Mouse (Mus musculus): ENCODE results near the gene Utp20. TPM values are rescaled to one million over a fixed set of nuclear protein-coding genes. Genes with fewer than 3 reads are reported as not detected.
"Not testable (repeated sequence)": the region's sequence is repeated elsewhere in the genome, so short reads cannot be mapped to it uniquely, and the experiment has no call there.

Gene Utp20
- 12.1 and 14.2 TPM in 2 replicates for polyA plus RNA-seq (2015; fragmentation: Nextera tagmentation; extraction: Ambion mirVana)

DNA sequence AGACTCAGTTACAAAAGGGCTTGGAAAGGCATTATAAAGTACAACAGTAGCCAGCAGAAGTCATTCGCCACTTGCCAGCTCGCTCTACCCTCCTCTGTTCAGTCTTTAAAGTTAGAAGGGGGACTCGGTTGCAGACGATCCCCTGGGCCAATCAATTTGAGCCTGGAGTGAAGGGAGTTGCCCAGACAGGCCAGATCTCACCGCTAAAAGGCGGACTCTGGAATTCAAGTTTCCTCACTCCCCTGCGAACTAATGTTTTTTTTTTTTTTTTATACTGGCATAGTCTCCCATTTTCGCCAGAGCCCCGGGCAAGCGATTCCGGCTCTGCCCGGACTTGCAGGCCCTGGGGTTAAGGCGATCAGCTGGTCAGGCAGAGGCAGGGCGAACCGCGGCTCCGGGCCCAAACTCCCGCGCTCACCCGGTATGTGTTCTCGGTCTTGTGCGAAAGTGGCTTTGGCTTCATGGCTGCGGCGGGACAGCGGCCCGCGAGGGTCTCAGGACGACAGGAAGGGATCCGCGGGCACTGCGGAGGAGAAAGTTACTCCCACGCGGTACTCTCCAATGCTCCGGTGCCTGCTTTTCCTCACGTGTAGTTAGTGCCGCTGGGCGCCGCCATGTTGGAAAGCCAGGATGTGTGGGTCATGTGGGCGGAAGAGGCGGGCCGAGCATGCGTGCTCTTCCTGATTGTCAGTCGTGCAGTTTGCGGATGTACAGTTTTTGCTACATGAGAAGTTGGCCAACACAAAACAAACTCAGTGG, at the start of gene Utp20:
Gene Utp20, minus strand, starts transcription at position 617 of the 759 bp plus-strand sequence.
- peaks cover 29% of the 10 kb centered on the region for H3K36me3 ChIP-seq (ENCODE audit: poor library complexity, severe bottlenecking)
- ATAC-seq = peak; percentile 100
- H3K4me2 ChIP-seq = peak within 1 kb of the TSS; percentile 68
- peaks cover 10% of the 10 kb centered on the region for H3K4me1 ChIP-seq
- H3K9me3 ChIP-seq (replicated peaks) = no peaks in the 10 kb centered on the region
- H3K27ac ChIP-seq = no peak within 1 kb of the TSS
- no peaks in the 10 kb centered on the region for H3K27me3 ChIP-seq
- H3K9ac ChIP-seq = peak within 1 kb of the TSS; percentile 65
- H3K4me3 ChIP-seq = peak within 1 kb of the TSS; percentile 90
- under 1% methylated on average over 43 of the region's 44 CpGs for WGBS

DNA sequence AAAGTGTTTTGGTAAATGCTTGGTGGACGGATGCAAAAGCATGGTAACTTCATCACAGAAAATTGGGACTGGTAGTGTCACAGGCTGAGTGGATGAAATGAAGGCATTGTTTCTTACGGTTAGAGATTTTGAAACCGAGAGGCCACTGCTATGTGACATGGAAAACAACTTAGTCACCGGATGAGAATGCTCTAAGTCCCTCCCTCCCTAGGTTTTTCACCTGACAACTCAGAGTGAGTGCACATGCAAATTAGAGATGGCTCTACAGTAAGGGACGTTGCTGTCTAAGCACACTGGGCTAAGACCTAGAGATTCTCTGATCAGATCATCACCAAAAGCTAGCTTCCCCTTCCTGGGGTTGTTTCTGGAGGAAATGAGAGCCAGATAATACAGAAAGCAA, 48.3 kb upstream of the Utp20 start:
- Histone ChIP-seq H3K4me2 (no peak overlapping the region), H3K36me3 (ENCODE audit: poor library complexity, severe bottlenecking) (no peaks in the 10 kb centered on the region), H3K4me3 (no peak overlapping the region), H3K4me1 (no peaks in the 10 kb centered on the region), H3K27ac (no peak overlapping the region), H3K27me3 (no peaks in the 10 kb centered on the region), H3K9ac (no peak overlapping the region), H3K9me3 (replicated peaks) (no peaks in the 10 kb centered on the region)
- WGBS = 69% methylated on average over 5 of the region's 5 CpGs
- ATAC-seq = no peak

DNA sequence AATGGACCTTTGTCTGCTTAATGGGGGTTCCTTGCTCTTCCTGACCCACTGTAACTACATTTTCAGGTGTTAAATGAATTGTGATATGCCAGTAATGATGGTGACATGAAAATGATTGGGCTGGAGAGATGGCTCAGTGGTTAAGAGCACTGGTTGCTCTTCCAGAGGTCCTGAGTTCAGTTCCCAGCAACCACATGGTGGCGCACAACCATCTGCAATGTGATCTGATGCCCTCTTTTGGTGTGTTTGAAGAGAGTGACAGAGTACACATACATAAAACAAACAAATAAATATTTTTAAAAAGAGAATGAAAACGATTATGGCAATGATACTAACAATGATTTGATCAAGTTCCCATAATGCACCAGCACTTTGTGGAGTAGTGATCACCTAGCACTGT, 39.4 kb upstream of the Utp20 start:
- H3K27me3 ChIP-seq = no peaks in the 10 kb centered on the region
- H3K27ac ChIP-seq = no peak overlapping the region
- WGBS = 63% methylated on average over 2 of the region's 2 CpGs
- no peak overlapping the region for H3K4me2 ChIP-seq
- H3K4me1 ChIP-seq = no peaks in the 10 kb centered on the region
- H3K4me3 ChIP-seq = no peak overlapping the region
- no peak for ATAC-seq
- H3K9ac ChIP-seq = no peak overlapping the region
- no peaks in the 10 kb centered on the region for H3K36me3 ChIP-seq (ENCODE audit: poor library complexity, severe bottlenecking)
- H3K9me3 ChIP-seq (replicated peaks) = no peaks in the 10 kb centered on the region

DNA sequence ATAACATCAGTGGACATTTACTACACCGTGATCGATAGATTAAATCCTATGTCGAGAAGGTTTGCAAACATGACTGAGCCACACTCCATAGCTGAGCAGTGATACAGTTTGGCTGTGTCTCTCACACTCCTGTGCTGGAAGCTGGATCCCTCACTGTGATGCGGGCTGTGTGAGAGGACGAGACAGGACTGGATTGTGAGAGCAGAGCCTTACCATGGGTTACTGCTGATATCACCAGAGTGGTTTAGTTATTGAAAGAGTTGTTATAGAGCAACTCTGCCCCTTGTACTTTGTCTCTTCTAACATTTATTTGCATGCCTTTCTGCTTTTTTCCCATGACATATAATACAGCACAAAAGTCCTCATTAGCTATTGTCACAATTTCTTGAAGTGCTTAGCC, 35.7 kb upstream of the Utp20 start:
- Histone ChIP-seq H3K9ac (no peak overlapping the region), H3K4me3 (no peak overlapping the region), H3K36me3 (ENCODE audit: poor library complexity, severe bottlenecking) (no peaks in the 10 kb centered on the region), H3K4me2 (no peak overlapping the region), H3K27ac (no peak overlapping the region), H3K9me3 (replicated peaks) (no peaks in the 10 kb centered on the region), H3K4me1 (no peaks in the 10 kb centered on the region), H3K27me3 (no peaks in the 10 kb centered on the region)
- ATAC-seq = no peak
- 94% methylated on average over 5 of the region's 5 CpGs for WGBS

DNA sequence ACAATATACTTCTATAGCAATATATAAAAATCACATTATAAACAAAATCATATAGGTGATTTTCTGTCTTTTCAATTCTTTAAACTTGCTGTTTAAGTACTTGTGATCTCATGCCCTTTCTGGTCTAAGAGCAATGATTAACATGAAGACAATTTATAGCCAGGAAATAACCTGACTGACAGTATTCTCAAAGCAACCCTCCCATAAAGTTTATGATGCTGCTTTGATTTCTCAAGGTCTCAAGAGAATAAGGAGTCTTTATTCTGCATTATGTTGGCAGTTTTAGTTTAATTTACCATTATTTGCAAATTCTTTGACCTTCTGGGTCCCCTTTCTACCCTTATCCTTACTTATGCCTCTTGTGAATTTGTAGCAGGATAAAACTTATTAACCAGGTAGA, 34.8 kb upstream of the Utp20 start:
- no peaks in the 10 kb centered on the region for H3K9me3 ChIP-seq (replicated peaks)
- no peak overlapping the region for H3K27ac ChIP-seq
- H3K4me1 ChIP-seq = no peaks in the 10 kb centered on the region
- no peaks in the 10 kb centered on the region for H3K36me3 ChIP-seq (ENCODE audit: poor library complexity, severe bottlenecking)
- no peaks in the 10 kb centered on the region for H3K27me3 ChIP-seq
- no peak overlapping the region for H3K9ac ChIP-seq
- no peak for ATAC-seq
- H3K4me2 ChIP-seq = no peak overlapping the region
- H3K4me3 ChIP-seq = no peak overlapping the region

DNA sequence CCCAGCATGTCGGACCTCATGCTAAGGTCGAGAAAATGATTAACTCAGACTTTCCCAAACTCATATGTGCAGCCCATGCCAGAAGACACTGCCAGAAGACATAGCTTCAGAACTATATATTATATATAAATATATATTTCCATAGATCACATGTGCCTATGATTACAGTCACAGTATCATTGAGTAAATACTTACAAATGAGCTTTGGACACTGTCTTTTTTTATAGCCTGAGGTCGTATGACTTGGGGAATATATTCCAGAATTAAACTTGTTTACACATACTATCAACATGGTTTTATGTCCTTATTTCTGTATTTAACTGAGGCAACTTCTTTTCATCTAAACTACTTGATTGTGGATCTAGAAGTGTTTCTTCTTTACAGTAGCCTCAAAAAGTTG, 34.3 kb upstream of the Utp20 start:
- no peak overlapping the region for H3K4me2 ChIP-seq
- H3K27ac ChIP-seq = no peak overlapping the region
- no peak for ATAC-seq
- whole genome bisulfite sequencing = 85% methylated on average over 3 of the region's 3 CpGs
- no peaks in the 10 kb centered on the region for H3K9me3 ChIP-seq (replicated peaks)
- no peaks in the 10 kb centered on the region for H3K27me3 ChIP-seq
- no peaks in the 10 kb centered on the region for H3K4me1 ChIP-seq
- no peak overlapping the region for H3K9ac ChIP-seq
- no peaks in the 10 kb centered on the region for H3K36me3 ChIP-seq (ENCODE audit: poor library complexity, severe bottlenecking)
- H3K4me3 ChIP-seq = no peak overlapping the region

DNA sequence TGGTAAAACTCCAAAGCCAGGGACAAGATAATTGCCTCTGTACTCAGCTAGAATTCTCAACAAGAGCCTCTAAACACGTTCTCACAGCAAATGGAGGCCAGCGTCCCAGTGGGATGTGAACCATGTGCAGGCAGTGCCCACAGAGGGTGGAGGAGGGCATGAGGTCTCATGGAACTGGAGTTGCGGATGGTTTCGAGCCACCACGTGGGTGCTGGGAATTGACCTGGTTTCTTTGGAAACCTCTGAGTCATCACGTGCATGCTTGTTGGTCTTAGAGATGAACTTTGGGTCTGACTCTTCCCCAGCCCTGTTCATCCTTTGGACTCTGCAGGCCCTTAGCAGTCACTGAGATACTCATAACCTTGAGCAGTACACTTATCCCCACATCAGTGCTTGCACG, 26.7 kb upstream of the Utp20 start:
- no peaks in the 10 kb centered on the region for H3K36me3 ChIP-seq (ENCODE audit: poor library complexity, severe bottlenecking)
- no peak overlapping the region for H3K4me2 ChIP-seq
- H3K9ac ChIP-seq = no peak overlapping the region
- H3K4me3 ChIP-seq = no peak overlapping the region
- ATAC-seq = no peak
- H3K27me3 ChIP-seq = no peaks in the 10 kb centered on the region
- H3K9me3 ChIP-seq (replicated peaks) = no peaks in the 10 kb centered on the region
- no peaks in the 10 kb centered on the region for H3K4me1 ChIP-seq
- no peak overlapping the region for H3K27ac ChIP-seq
- WGBS = 90% methylated on average over 7 of the region's 7 CpGs

DNA sequence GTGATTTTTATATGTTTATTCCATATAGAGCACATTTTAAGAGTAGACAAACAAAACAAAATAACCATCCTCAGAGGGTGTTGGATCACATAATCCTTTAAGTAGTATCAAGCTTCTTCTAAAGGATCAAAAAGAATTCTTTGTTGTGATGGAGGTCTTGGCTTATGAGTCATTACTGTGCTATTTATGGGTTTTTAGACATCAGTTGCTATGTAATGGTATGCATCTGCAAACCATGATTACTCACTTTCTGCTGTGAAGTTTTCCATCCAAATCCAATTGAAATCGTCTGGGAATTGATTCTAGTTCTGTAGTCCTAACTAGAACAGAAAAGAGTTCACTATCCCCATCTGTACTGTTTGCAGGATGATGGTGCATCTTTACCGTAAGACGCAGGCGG, 23.4 kb upstream of the Utp20 start:
- H3K9ac ChIP-seq = no peak overlapping the region

DNA sequence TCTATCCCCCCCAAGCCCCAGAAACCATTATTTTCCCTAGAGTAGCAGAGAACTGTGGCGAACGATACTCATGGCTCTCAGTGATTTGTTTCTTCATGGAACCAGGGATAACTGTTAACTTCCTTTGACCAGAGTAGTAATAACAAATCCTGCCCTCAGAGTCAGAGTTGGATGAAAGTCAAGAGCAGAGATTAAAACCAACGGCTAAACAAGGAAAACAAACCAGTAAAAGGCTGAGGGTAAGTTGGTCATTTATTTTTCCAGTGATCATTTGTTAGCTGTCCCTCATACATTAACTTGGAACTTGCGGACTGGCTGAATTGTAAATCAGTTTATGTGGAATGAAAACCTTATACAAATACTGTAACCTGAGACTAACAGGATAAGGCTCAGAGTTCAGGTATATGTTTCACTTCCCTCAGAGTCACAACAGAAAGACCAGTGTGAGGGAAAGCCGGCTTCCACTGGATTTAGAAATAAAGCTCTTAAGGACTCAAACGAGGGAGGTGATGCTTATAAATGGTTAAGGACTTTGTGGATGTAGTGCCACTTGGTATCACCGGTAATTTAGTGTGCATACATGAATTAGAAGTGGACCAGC, 22.4 kb upstream of the Utp20 start:
- 85% methylated on average over 7 of the region's 7 CpGs for WGBS
- no peak for ATAC-seq
- Histone ChIP-seq H3K27me3 (no peaks in the 10 kb centered on the region), H3K27ac (no peak overlapping the region), H3K36me3 (ENCODE audit: poor library complexity, severe bottlenecking) (no peaks in the 10 kb centered on the region), H3K9me3 (replicated peaks) (no peaks in the 10 kb centered on the region), H3K4me1 (no peaks in the 10 kb centered on the region), H3K4me3 (no peak overlapping the region), H3K4me2 (no peak overlapping the region), H3K9ac (no peak overlapping the region)

More for the DNA sequence above, 23.4 kb upstream of the Utp20 start:
- Histone ChIP-seq H3K36me3 (ENCODE audit: poor library complexity, severe bottlenecking) (no peaks in the 10 kb centered on the region), H3K9me3 (replicated peaks) (no peaks in the 10 kb centered on the region), H3K27me3 (no peaks in the 10 kb centered on the region), H3K4me2 (no peak overlapping the region), H3K27ac (no peak overlapping the region), H3K4me3 (no peak overlapping the region), H3K4me1 (no peaks in the 10 kb centered on the region)
- no peak for ATAC-seq
- WGBS = 89% methylated on average over 4 of the region's 4 CpGs

DNA sequence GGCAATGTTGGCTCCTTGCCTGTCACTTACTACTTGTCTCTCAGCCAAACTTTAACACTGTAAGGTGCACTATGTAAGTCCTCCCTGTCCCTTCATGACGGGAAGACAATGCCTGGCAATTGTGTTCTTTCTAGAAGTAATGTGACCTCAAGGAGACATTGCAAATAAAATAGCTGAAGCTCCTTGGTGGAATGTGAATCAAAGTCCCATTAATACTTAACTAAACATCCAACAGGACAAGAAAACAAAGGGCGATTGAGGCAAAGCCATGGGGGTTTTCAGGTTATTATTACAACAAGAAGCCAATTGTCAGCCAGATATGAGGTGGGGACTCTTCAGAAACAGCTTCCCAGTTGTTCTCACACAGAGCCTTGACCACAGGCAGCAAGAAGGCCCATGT, 7.6 kb upstream of the Utp20 start:
- WGBS = 89% methylated on average over 2 of the region's 2 CpGs
- Histone ChIP-seq H3K36me3 (ENCODE audit: poor library complexity, severe bottlenecking) (no peaks in the 10 kb centered on the region), H3K27me3 (no peaks in the 10 kb centered on the region), H3K4me2 (no peak overlapping the region), H3K4me3 (no peak overlapping the region), H3K27ac (no peak overlapping the region), H3K9me3 (replicated peaks) (no peaks in the 10 kb centered on the region), H3K9ac (no peak overlapping the region), H3K4me1 (no peaks in the 10 kb centered on the region)
- ATAC-seq = no peak

DNA sequence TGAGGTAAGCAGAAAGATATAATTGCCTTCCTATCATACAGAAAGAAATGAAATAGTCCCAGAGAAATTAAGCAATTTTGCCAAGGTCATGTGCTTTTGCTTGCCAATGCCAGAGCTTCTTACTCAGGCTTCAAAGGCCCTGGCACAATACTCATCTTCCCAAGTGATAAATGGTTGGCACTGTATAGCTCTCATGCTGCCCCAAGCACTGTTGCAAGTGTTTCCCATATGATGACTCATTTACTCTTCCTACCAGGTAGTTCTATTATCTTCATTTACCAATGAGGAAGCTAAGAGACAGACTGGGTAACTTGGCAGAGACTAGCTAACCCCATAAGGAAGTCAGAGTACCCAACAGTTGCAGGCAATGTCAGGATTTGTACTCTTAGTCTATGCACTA, 1.8 kb upstream of the Utp20 start:
- Histone ChIP-seq H3K27me3 (no peaks in the 10 kb centered on the region), H3K4me3 (no peak overlapping the region), H3K27ac (no peak overlapping the region), H3K4me1 (peaks cover 10% of the 10 kb centered on the region), H3K9me3 (replicated peaks) (no peaks in the 10 kb centered on the region), H3K36me3 (ENCODE audit: poor library complexity, severe bottlenecking) (peaks cover 16% of the 10 kb centered on the region), H3K9ac (no peak overlapping the region), H3K4me2 (no peak overlapping the region)
- no peak for ATAC-seq

DNA sequence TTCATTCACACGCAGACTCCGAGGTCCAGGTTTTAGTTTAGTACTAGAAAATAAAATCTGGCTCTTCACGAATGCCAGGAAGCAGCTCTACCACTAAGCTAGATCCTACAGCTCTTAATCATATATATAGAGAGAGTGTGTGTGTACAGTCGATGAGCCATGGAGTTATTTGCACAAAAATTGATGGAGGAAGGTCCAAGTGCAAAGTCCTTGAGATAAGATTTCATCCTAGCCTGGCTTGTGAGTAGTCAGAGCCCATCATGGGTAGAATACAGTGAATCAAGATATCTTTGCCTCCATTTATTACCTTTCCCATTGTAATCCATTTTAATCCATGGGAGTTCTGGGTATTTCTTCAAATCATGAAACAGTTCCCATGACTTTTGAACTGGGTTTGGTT, 992 bp upstream of the Utp20 start:
- Histone ChIP-seq H3K27ac (no peak overlapping the region), H3K4me3 (peak overlapping the region; percentile 90), H3K9me3 (replicated peaks) (no peaks in the 10 kb centered on the region), H3K9ac (no peak overlapping the region), H3K4me2 (peak overlapping the region; percentile 68), H3K27me3 (no peaks in the 10 kb centered on the region), H3K36me3 (ENCODE audit: poor library complexity, severe bottlenecking) (peaks cover 21% of the 10 kb centered on the region), H3K4me1 (peaks cover 10% of the 10 kb centered on the region)
- no peak for ATAC-seq
- 92% methylated on average over 4 of the region's 4 CpGs for WGBS

DNA sequence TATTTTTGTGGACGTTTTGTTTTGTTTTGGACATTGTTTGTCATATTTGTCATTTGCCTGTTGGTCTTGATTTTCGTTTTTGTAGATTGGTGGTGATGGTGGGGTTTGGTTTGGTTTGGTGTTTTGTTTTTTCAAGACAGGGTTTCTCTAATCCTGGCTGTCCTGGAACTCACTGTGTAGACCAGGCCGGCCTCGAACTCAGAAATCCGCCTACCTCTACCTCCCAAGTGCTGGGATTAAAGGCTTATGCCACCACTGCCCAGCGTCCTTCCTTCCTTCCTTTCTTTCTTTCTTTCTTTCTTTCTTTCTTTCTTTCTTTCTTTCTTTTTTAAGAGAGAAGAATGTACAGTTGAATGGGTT, 323 bp upstream of the Utp20 start:
- peak; percentile 64 for ATAC-seq
- not testable (repeated sequence) for H3K4me1 ChIP-seq; H3K9me3 ChIP-seq (replicated peaks); H3K27ac ChIP-seq; H3K27me3 ChIP-seq
- 1% methylated on average over 6 of the region's 6 CpGs for WGBS
- H3K9ac ChIP-seq = peak overlapping the region; percentile 65
- peaks cover 24% of the 10 kb centered on the region for H3K36me3 ChIP-seq (ENCODE audit: poor library complexity, severe bottlenecking)
- H3K4me2 ChIP-seq = peak overlapping the region; percentile 68
- peak overlapping the region; percentile 90 for H3K4me3 ChIP-seq

All from forebrain, embryonic 13.5 days (tissue).